Mouse (Mus musculus) heart, postnatal 10 days (tissue): Measurements from ENCODE around the gene Ctsd. TPM values are rescaled to one million over a fixed set of nuclear protein-coding genes. Genes with fewer than 3 reads are reported as not detected.
"Not testable (repeated sequence)": the region's sequence is repeated elsewhere in the genome, so short reads cannot be mapped to it uniquely, and the experiment has no call there.

ENCODE experiments used
- DNase-seq, 2 experiments: peaks; one replicate each; pipeline ENCODE4 v3.0.0; 2021
- intact Hi-C: fragments of 180-260 bp; cut with DNase I; formaldehyde crosslinking; loops from one replicate; pipeline ENCODE4 v1.15.1; 2025
- total RNA-seq, 2 experiments: library from RNA; stranded (reverse); gene quantifications; 2 replicates each; pipeline ENCODE4 v1.2.3; 2021

Ctsd gene
- total RNA-seq, 2 experiments from 2014 or later: 501 to 525 TPM

GRCm38 (mm10) chr7:142341564-142342246 is 46.1 kb downstream of the Ctsd start:
- intact Hi-C loops: no loop called here
- DNase-seq: no peak

GRCm38 (mm10) chr7:142340269-142340970 is 47.4 kb downstream of the Ctsd start:
- intact Hi-C loops: no loop called here
- no peak for DNase-seq

- DNase-seq: no peak
- intact Hi-C loops: loop anchor here (2.0 kb wide), 3 partner anchors 18 to 340 kb away; no protein-coding TSS in a partner anchor
Measured at GRCm38 (mm10) chr7:142335151-142335550, 52.7 kb downstream of the Ctsd start.

- DNase-seq: peak; percentile 86 to 95
- intact Hi-C loops: loop anchor here (1.0 to 2.0 kb wide), 6 partner anchors 17 to 341 kb away; no protein-coding TSS in a partner anchor
Measured at GRCm38 (mm10) chr7:142334246-142334645, 53.6 kb downstream of the Ctsd start.

- DNase-seq, intact Hi-C loops: not testable (repeated sequence)
Measured at GRCm38 (mm10) chr7:142332741-142333140, 55.1 kb downstream of the Ctsd start.

GRCm38 (mm10) chr7:142331281-142331680 is 56.6 kb downstream of the Ctsd start:
- no peak for DNase-seq
- intact Hi-C loops: no loop called here

GRCm38 (mm10) chr7:142330271-142330724 is 57.5 kb downstream of the Ctsd start:
- intact Hi-C loops: no loop called here
- DNase-seq: peak; percentile 85 to 86

GRCm38 (mm10) chr7:142328507-142328906 is 59.3 kb downstream of the Ctsd start:
- DNase-seq: no peak
- intact Hi-C loops: no loop called here

GRCm38 (mm10) chr7:142326714-142327445 is 61.0 kb downstream of the Ctsd start:
- DNase-seq: no peak
- intact Hi-C loops: no loop called here

Other genes with a start within 250 kb of the Ctsd start
- not detected for gene Gm45337, start 243.4 kb downstream of the Ctsd start, total RNA-seq
- gene Gm29735, start 230.9 kb downstream of the Ctsd start, total RNA-seq: not detected
- gene Gm4553, start 222.3 kb downstream of the Ctsd start, total RNA-seq: not detected
- gene Krtap5-2, start 212.0 kb downstream of the Ctsd start, total RNA-seq: not detected
- not detected for gene Gm10153, start 197.6 kb downstream of the Ctsd start, total RNA-seq
- gene Krtap5-3, start 186.7 kb downstream of the Ctsd start, total RNA-seq: not detected
- not detected for gene Gm7579, start 176.2 kb downstream of the Ctsd start, total RNA-seq
- gene Krtap5-5, start 158.1 kb downstream of the Ctsd start, total RNA-seq: not detected
- gene Gm40460, start 147.0 kb downstream of the Ctsd start, total RNA-seq: not detected
- not detected for gene Gm2431, start 129.7 kb downstream of the Ctsd start, total RNA-seq
- not detected for gene Gm4559, start 113.7 kb downstream of the Ctsd start, total RNA-seq
- gene Krtap5-1, start 90.9 kb downstream of the Ctsd start, total RNA-seq: not detected
- not detected for gene Krtap5-4, start 84.5 kb downstream of the Ctsd start, total RNA-seq
- 1 to 10 TPM; 1.0 to 1.1 TPM for gene Ifitm10, start 14.3 kb downstream of the Ctsd start, total RNA-seq
- 1 to 10 TPM; 1.7 to 5.1 TPM for gene Gm49369, start 5.4 kb downstream of the Ctsd start, total RNA-seq
- gene Syt8, start 46.8 kb upstream of the Ctsd start, total RNA-seq: not detected
- 1 to 10 TPM; 1.9 to 4.3 TPM for gene Tnni2, start 53.8 kb upstream of the Ctsd start, total RNA-seq
- gene Lsp1, start 72.8 kb upstream of the Ctsd start, total RNA-seq: 100 to 1,000 TPM; 111 to 116 TPM
- gene Tnnt3, start 110.8 kb upstream of the Ctsd start, total RNA-seq: 1 to 10 TPM in 1 of 2 experiments, under 1 TPM in 1; 0.67 to 1.8 TPM
- gene Mrpl23, start 144.6 kb upstream of the Ctsd start, total RNA-seq: 10 to 100 TPM in 1 of 2 experiments, 1 to 10 TPM in 1; 4.1 to 19.3 TPM